Mouse (Mus musculus) embryonic facial prominence, embryonic 10.5 days (tissue): ENCODE data around the gene Cenpx. TPM values are rescaled to one million over a fixed set of nuclear protein-coding genes. Genes with fewer than 3 reads are reported as not detected.
"Not testable (repeated sequence)": the region's sequence is repeated elsewhere in the genome, so short reads cannot be mapped to it uniquely, and the experiment has no call there.

Experiments
- DNase-seq: peaks from one replicate; pipeline ENCODE4 v3.0.0-alpha.2; 2017; ENCODE audit warnings: low spot score
- H3K27ac ChIP-seq: fragments of 300-500 bp; sonication (generic); replicated peaks from 2 replicates; pipeline ENCODE4 v1.5.1; 2016; ENCODE audit warnings: mild to moderate bottlenecking
- H3K27me3 ChIP-seq: fragments of 300-500 bp; sonication (generic); replicated peaks from 2 replicates; pipeline ENCODE4 v1.6.1; 2016; ENCODE audit warnings: low read depth, mild to moderate bottlenecking; ENCODE audit not compliant: poor library complexity, severe bottlenecking
- H3K36me3 ChIP-seq: fragments of 300-500 bp; sonication (generic); replicated peaks from 2 replicates; pipeline ENCODE4 v1.6.1; 2016; ENCODE audit warnings: mild to moderate bottlenecking, moderate library complexity
- H3K4me1 ChIP-seq: fragments of 300-500 bp; sonication (generic); 2 replicates; pipeline ENCODE4 v1.6.1; 2016
- H3K4me3 ChIP-seq: fragments of 300-500 bp; sonication (generic); 2 replicates; pipeline ENCODE4 v1.5.1; 2016; ENCODE audit warnings: mild to moderate bottlenecking, moderate library complexity
- H3K9me3 ChIP-seq: fragments of 300-500 bp; sonication (generic); 2 replicates; pipeline ENCODE4 v1.6.1; 2016; ENCODE audit warnings: mild to moderate bottlenecking
- WGBS: fragments of 180-500 bp; shearing (Covaris S2); methylation state at CpG from one replicate; pipeline ENCODE4 v1.1.7; 2016; 5-methylcytosine and 5-hydroxymethylcytosine counted together
- polyA plus RNA-seq: library from polyadenylated mRNA; unstranded; fragments of >200 nt; fragmentation: Nextera tagmentation; extraction: Ambion mirVana; gene quantifications from 2 replicates; pipeline ENCODE4 v1.2.1, GENCODE M21; 2016

Gene Cenpx
- polyA plus RNA-seq, 1 experiment from 2014 or later = 124 TPM

DNA sequence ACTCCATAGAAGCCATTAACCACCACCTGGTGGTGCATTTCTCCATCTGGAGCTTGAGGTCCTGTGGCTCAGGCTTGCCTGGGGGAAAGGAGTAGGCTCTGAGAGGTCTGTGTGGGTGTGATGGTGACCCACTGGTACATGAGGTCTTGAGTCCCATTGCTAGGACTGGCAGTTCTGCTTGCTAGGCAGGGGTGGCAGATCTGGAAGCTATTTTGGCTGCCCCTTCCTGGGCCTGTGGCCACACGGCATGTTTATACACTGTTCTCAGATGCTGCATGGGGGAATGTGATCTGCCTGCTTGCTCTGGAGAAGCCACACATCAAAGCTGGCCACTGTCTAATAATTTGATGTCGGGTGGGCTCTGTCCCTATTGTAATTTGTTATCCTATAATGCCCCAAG lies 29.5 kb downstream of the Cenpx start:
- DNase-seq = no peak
- Histone ChIP-seq H3K27me3 (no peaks in the 10 kb centered on the region), H3K9me3 (no peaks in the 10 kb centered on the region), H3K36me3 (peaks cover 96% of the 10 kb centered on the region), H3K4me1 (0 out of 2 replicates have a peak, but pooled peaks cover 3% of the 10 kb centered on the region), H3K4me3 (no peak overlapping the region), H3K27ac (no peak overlapping the region)
- 73% methylated on average over 2 of the region's 2 CpGs for whole genome bisulfite sequencing

DNA sequence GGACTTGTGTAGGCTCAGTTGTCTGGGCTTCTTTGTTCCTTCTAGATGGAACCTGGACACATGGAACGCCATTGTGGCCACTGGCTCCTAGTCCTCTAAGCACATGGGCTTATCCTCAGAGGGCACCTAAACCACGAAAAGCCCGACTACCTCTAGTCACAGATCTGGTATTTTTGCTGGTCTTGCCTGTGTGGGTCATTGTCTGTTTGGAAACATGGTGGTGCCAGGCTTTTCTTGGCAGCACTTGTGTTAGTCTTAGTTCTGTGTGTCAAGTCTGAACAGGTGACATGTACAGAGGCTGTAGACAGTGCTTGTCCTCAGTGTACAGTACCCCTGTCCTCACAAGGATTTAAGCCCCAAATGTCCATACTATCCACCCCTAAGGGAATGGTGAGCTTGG lies 30.0 kb downstream of the Cenpx start:
- Histone ChIP-seq H3K27ac (no peak overlapping the region), H3K4me3 (no peak overlapping the region), H3K9me3 (no peaks in the 10 kb centered on the region), H3K36me3 (peaks cover 96% of the 10 kb centered on the region), H3K27me3 (no peaks in the 10 kb centered on the region), H3K4me1 (0 out of 2 replicates have a peak, but pooled peaks cover 3% of the 10 kb centered on the region)
- 90% methylated on average over 3 of the region's 3 CpGs for WGBS
- DNase-seq = no peak

- DNase-seq = no peak
- no peak overlapping the region for H3K4me3 ChIP-seq
- peaks cover 96% of the 10 kb centered on the region for H3K36me3 ChIP-seq
- no peaks in the 10 kb centered on the region for H3K27me3 ChIP-seq
- 0 out of 2 replicates have a peak, but pooled peaks cover 3% of the 10 kb centered on the region for H3K4me1 ChIP-seq
- H3K9me3 ChIP-seq = no peaks in the 10 kb centered on the region
- WGBS = 93% methylated on average over 5 of the region's 5 CpGs
- H3K27ac ChIP-seq = no peak overlapping the region
Measured at GRCm38 (mm10) chr11:120682683-120683082, 30.9 kb downstream of the Cenpx start.

DNA sequence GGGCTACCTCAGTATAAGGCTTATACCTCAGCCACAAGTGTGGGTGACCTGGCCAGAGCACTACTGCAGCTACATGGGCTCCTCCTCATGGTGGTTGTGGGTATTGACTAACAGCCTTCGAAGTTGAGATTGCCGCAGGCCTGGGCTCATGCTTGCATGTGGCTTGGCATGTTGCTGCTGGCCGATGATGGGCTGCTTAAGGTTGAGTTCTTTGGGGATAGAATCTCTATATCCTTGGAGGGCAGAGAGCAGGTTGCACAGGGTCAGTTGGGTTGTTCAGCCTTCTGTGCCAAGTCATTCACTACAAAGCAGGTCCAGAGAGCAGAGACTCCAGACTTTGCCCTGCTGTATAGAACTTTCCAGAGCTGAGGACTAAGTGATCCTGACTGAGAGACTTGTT lies 33.6 kb downstream of the Cenpx start:
- 87% methylated on average over 3 of the region's 3 CpGs for WGBS
- Histone ChIP-seq H3K9me3 (no peaks in the 10 kb centered on the region), H3K27ac (no peak overlapping the region), H3K27me3 (no peaks in the 10 kb centered on the region), H3K36me3 (peaks cover 94% of the 10 kb centered on the region), H3K4me3 (no peak overlapping the region), H3K4me1 (peaks cover 5% of the 10 kb centered on the region; the same call in 1 of the 2 replicates)
- DNase-seq = no peak

DNA sequence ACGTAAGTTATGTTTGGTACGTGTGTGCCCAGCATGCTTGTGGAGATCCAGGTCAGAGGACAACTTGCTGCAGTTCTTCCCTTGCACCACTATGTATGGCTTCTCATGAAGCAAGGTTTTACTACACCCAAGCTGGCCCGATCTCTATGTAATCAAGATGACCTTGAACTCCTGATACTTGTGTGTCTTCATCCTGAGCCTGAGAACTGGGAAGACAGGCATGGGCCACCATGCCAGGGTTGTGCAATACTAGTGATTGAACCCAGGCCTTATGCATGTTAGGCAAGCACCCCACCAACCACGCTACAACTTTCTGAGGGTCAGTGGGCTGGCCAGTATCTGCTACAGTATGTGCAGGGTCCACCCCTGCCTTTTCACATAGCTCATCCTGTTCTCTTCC lies 36.6 kb downstream of the Cenpx start:
- Histone ChIP-seq H3K9me3 (no peaks in the 10 kb centered on the region), H3K36me3 (peaks cover 73% of the 10 kb centered on the region), H3K4me3 (no peak overlapping the region), H3K27me3 (no peaks in the 10 kb centered on the region), H3K4me1 (peaks cover 26% of the 10 kb centered on the region), H3K27ac (no peak overlapping the region)
- WGBS = 94% methylated on average over 4 of the region's 4 CpGs
- no peak for DNase-seq

GRCm38 (mm10) chr11:120675875-120676274 lies 37.7 kb downstream of the Cenpx start:
- H3K27ac ChIP-seq, H3K27me3 ChIP-seq, H3K9me3 ChIP-seq, H3K4me3 ChIP-seq, DNase-seq: not testable (repeated sequence)
- Histone ChIP-seq H3K36me3 (peaks cover 65% of the 10 kb centered on the region), H3K4me1 (peaks cover 26% of the 10 kb centered on the region)
- WGBS = 76% methylated on average over 5 of the region's 5 CpGs

DNA sequence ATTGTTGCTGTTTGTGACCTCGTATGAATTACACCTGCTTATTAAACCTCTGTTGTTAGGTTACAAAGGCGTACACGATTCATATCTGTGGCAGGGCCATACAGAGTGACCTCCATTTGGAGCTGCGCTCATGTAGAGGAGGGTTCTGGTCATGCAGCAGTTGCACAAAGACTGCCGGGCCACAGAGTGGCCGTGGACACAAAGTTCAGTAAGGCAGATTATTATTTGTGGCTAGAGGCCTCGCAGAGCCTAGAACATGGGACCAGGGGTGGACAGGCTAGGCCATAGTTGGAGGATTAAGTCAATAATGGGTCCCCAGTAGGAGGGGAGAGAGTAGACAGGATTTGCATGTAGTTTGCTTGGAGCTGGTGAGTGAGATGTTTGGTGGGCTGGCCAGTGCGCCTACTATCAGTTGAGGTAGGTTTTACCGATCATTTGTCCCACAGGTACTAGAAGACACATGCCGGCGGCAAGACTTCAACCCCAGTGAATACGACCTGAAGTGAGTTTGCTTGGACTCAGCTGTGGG lies 39.9 kb downstream of the Cenpx start:
- H3K36me3 ChIP-seq = peaks cover 43% of the 10 kb centered on the region
- WGBS = 44% methylated on average over 12 of the region's 12 CpGs
- no peak for DNase-seq

GRCm38 (mm10) chr11:120672687-120673593 lies 40.6 kb downstream of the Cenpx start, which contains the start of gene Aspscr1:
Gene Aspscr1, plus strand, starts transcription at chr11:120672973.
- H3K27me3 ChIP-seq = no peaks in the 10 kb centered on the region
- DNase-seq = peak; percentile 96
- 1% methylated on average over 83 of the region's 83 CpGs for WGBS
- H3K4me3 ChIP-seq = peak within 1 kb of the TSS; percentile 85
- peaks cover 36% of the 10 kb centered on the region for H3K36me3 ChIP-seq
- peak within 1 kb of the TSS; percentile 98 for H3K27ac ChIP-seq
- no peaks in the 10 kb centered on the region for H3K9me3 ChIP-seq
- H3K4me1 ChIP-seq = peaks cover 26% of the 10 kb centered on the region

More for the DNA sequence above, 39.9 kb downstream of the Cenpx start:
- Histone ChIP-seq H3K9me3 (no peaks in the 10 kb centered on the region), H3K27me3 (no peaks in the 10 kb centered on the region), H3K4me1 (peaks cover 26% of the 10 kb centered on the region), H3K27ac (peak overlapping the region; percentile 98), H3K4me3 (peak overlapping the region; percentile 85)

DNA sequence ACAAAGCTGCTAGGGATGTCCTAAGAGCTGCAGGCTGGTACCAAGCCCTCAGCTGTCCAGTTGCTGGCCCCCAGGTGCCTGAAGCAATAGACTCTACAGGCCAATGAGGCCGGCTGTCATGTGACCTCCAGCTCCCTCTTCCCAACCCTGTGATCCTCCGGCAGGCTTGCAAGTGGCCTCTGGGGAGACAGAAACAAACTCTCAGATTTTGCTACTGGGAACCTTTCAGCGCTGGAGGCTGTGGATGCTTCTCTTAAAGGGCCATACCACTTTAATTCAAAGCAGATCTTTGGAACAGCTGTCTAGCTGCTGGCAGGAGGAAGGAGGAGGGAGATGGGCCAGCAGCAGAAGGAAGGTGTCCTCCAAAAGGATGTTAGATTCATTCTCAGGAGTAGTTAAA lies 46.9 kb downstream of the Cenpx start:
- Histone ChIP-seq H3K36me3 (no peaks in the 10 kb centered on the region), H3K27me3 (peaks cover 47% of the 10 kb centered on the region), H3K9me3 (no peaks in the 10 kb centered on the region), H3K27ac (no peak overlapping the region), H3K4me1 (peaks cover 17% of the 10 kb centered on the region), H3K4me3 (no peak overlapping the region)
- 5% methylated on average over 3 of the region's 3 CpGs for WGBS
- DNase-seq = peak; percentile 47

- 79% methylated on average over 3 of the region's 3 CpGs for WGBS
- no peak overlapping the region for H3K27ac ChIP-seq
Measured at GRCm38 (mm10) chr11:120665406-120665805, 48.1 kb downstream of the Cenpx start.

GRCm38 (mm10) chr11:120663714-120664113 lies 49.8 kb downstream of the Cenpx start:
- peaks cover 45% of the 10 kb centered on the region for H3K4me1 ChIP-seq

More at GRCm38 (mm10) chr11:120665406-120665805, 48.1 kb downstream of the Cenpx start:
- Histone ChIP-seq H3K9me3 (no peaks in the 10 kb centered on the region), H3K36me3 (no peaks in the 10 kb centered on the region), H3K4me3 (no peak overlapping the region), H3K4me1 (peaks cover 28% of the 10 kb centered on the region), H3K27me3 (peaks cover 59% of the 10 kb centered on the region)
- no peak for DNase-seq

DNA sequence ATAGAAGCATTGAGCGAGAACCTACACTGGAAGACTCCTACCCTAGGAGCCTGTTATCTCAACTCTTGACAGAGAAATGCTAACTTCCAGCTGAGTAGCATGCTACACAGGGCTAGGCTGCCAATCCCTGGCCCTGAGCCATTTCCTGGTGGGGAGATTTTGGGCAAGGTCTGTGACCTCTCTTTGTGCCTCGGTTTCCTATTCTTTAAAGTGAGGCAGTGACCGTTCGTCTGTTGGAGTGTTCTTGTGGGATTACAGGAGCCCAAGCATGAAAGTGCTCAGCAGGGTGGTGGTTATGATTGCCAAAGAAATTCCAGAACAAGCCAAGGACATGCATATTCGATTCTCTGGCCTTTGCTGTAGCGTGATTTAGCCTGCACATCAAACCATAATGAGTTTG lies 50.8 kb downstream of the Cenpx start:
- Histone ChIP-seq H3K36me3 (no peaks in the 10 kb centered on the region), H3K4me3 (no peak overlapping the region), H3K27ac (no peak overlapping the region), H3K27me3 (peaks cover 86% of the 10 kb centered on the region), H3K4me1 (peaks cover 48% of the 10 kb centered on the region), H3K9me3 (no peaks in the 10 kb centered on the region)
- WGBS = 64% methylated on average over 6 of the region's 6 CpGs
- no peak for DNase-seq

More at GRCm38 (mm10) chr11:120663714-120664113, 49.8 kb downstream of the Cenpx start:
- Histone ChIP-seq H3K27me3 (peaks cover 76% of the 10 kb centered on the region), H3K36me3 (no peaks in the 10 kb centered on the region), H3K4me3 (no peak overlapping the region), H3K27ac (no peak overlapping the region), H3K9me3 (no peaks in the 10 kb centered on the region)
- 79% methylated on average over 5 of the region's 5 CpGs for WGBS
- DNase-seq = no peak

DNA sequence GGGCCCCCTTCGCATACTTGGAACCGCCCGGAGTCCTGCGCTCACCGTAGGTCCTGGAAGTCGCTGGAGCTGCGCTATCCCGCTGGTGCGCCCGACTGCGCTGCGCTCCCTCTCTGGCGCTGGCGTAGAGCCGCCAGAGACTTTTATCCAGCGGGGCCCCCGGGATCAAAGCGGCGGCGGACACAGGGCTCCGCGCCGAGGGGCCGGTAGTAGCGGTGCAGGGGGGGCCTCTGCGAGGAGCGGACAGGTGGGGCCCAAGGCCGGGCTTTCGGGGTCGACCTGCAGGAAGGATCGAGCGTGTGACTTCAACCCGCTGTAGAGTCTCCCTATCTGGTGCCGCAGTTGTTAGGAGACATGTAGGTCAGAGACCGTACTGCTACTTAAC lies 52.5 kb downstream of the Cenpx start, which contains the start of gene Notum:
Gene Notum (minus strand): TSS at position 100 of the 385 bp plus-strand sequence.
- WGBS = under 1% methylated on average over 35 of the region's 35 CpGs

More for the DNA sequence above, 52.5 kb downstream of the Cenpx start, which contains the start of gene Notum:
- H3K9me3 ChIP-seq = no peaks in the 10 kb centered on the region
- peaks cover 97% of the 10 kb centered on the region for H3K27me3 ChIP-seq
- no peaks in the 10 kb centered on the region for H3K36me3 ChIP-seq
- peak within 1 kb of the TSS; percentile 60 for H3K4me3 ChIP-seq
- DNase-seq = no peak
- peak within 1 kb of the TSS; percentile 75 for H3K27ac ChIP-seq
- H3K4me1 ChIP-seq = peaks cover 38% of the 10 kb centered on the region
